Mouse (Mus musculus): Measurements from ENCODE around the gene Sirt2. TPM values are rescaled to one million over a fixed set of nuclear protein-coding genes. Genes with fewer than 3 reads are reported as not detected.

The Sirt2 gene
- total and polyA plus RNA-seq, 3 experiments = 40.9 to 128 (median 68.3) TPM

GRCm38 (mm10) chr7:28820358-28821260 is 54.1 kb downstream of the Sirt2 start:
- dilution Hi-C loops (cut with MboI; ENCODE audit: extremely low pct_ligation_motif_present, extremely low pct_unique_long_range_greater_than_20kb, low sequenced_read_pairs) = no loop called here
- in situ Hi-C loops (cut with MboI; ENCODE audit: low pct_ligation_motif_present, low pct_unique_long_range_greater_than_20kb, low sequenced_read_pairs) = no loop called here

GRCm38 (mm10) chr7:28821261-28821831 is 54.8 kb downstream of the Sirt2 start:
- no peaks in the 10 kb centered on the region for H3K27me3 ChIP-seq (replicated peaks)
- H3K36me3 ChIP-seq (replicated peaks in 1 of 2; ENCODE audit: control insufficient read depth in 1 of 2, insufficient read depth in 1 of 2, low read length in 1 of 2) = peaks cover 59 to 68% of the 10 kb centered on the region in 2 experiments
- peaks cover 36 to 83% of the 10 kb centered on the region in 2 experiments for H3K4me1 ChIP-seq (ENCODE audit: control insufficient read depth in 1 of 2, insufficient read depth in 2 of 2)
- peaks cover 29% of the 10 kb centered on the region for H3K79me2 ChIP-seq (replicated peaks; ENCODE audit: control insufficient read depth, extremely low read depth, insufficient read depth, poor library complexity, severe bottlenecking)
- in situ Hi-C loops (cut with MboI; ENCODE audit: low pct_ligation_motif_present, low pct_unique_long_range_greater_than_20kb, low sequenced_read_pairs) = no loop called here
- TF ChIP-seq CTCF (conservative IDR thresholded peaks at IDR 0.05 in 1 of 2, IDR thresholded peaks at IDR 0.05 in 1 of 2; ENCODE audit: low read depth in 2 of 2, low read length in 2 of 2) = no peak
- TF ChIP-seq USF2 (conservative IDR thresholded peaks at IDR 0.05; ENCODE audit: low read depth, low read length) = no peak
- TF ChIP-seq ETS1 (conservative IDR thresholded peaks at IDR 0.05; ENCODE audit: low read depth, low read length) = peak; percentile 62
- TF ChIP-seq TCF12 (IDR thresholded peaks at IDR 0.05; ENCODE audit: low read depth, low read length) = 0 out of 2 replicates have a peak, but pooled peaks have one; percentile 21
- TF ChIP-seq ELF1 (IDR thresholded peaks at IDR 0.05; ENCODE audit: low read depth, low read length) = no peak
- TF ChIP-seq EP300 (IDR thresholded peaks at IDR 0.05; ENCODE audit: low read length) = peak; percentile 45; the same call in 1 of the 2 replicates
- peak; percentile 62; the same call in 1 of the 2 replicates for TF ChIP-seq SIN3A (IDR thresholded peaks at IDR 0.05; ENCODE audit: low read length)
- TF ChIP-seq MXI1 (IDR thresholded peaks at IDR 0.05; ENCODE audit: low read depth, low read length) = 0 out of 2 replicates have a peak, but pooled peaks have one; percentile 13
- TF ChIP-seq CHD1 (IDR thresholded peaks at IDR 0.05; ENCODE audit: low read depth, low read length) = no peak
- no peak for TF ChIP-seq E2F4 (IDR thresholded peaks at IDR 0.05; ENCODE audit: insufficient replicate concordance, low read depth, low read length)
- no peak for TF ChIP-seq GABPA (IDR thresholded peaks at IDR 0.05; ENCODE audit: insufficient replicate concordance, low read depth, low read length)
- H3K9ac ChIP-seq (ENCODE audit: insufficient read depth, low read depth) = no peak overlapping the region
- no peak overlapping the region for H3K4me2 ChIP-seq (ENCODE audit: insufficient read depth, low read depth, poor library complexity, severe bottlenecking)
- H3K27ac ChIP-seq (ENCODE audit: insufficient read depth, low read depth) = peak overlapping the region; percentile 90
- dilution Hi-C loops (cut with MboI; ENCODE audit: extremely low pct_ligation_motif_present, extremely low pct_unique_long_range_greater_than_20kb, low sequenced_read_pairs) = no loop called here
- no peak overlapping the region for H3K4me3 ChIP-seq (replicated peaks in 1 of 3; ENCODE audit: low read depth in 2 of 3, low read length in 2 of 3, poor library complexity in 1 of 3)
- peak; percentile 82 for DNase-seq (ENCODE audit: extremely low read depth)
- no peaks in the 10 kb centered on the region for H3K9me3 ChIP-seq (replicated peaks; ENCODE audit: low read length)

More at GRCm38 (mm10) chr7:28820358-28821260, 54.1 kb downstream of the Sirt2 start:
- TF ChIP-seq ELF1 (IDR thresholded peaks at IDR 0.05; ENCODE audit: low read depth, low read length) (no peak), ZMIZ1 (IDR thresholded peaks at IDR 0.05; ENCODE audit: low read depth, low read length) (no peak), PAX5 (IDR thresholded peaks at IDR 0.05; ENCODE audit: low read length) (no peak), MAZ (IDR thresholded peaks at IDR 0.05; ENCODE audit: low read depth, low read length) (no peak), USF1 (IDR thresholded peaks at IDR 0.05; ENCODE audit: low read depth, low read length) (no peak), MXI1 (IDR thresholded peaks at IDR 0.05; ENCODE audit: low read depth, low read length) (peak; percentile 12; the same call in 1 of the 2 replicates), POLR2A (IDR thresholded peaks at IDR 0.05; ENCODE audit: low read depth, low read length) (peak; percentile 35; the same call in 1 of the 2 replicates)
- H3K4me2 ChIP-seq (ENCODE audit: insufficient read depth, low read depth, poor library complexity, severe bottlenecking) = 0 out of 2 replicates have a peak overlapping the region, but pooled peaks have one; percentile 19
- H3K79me2 ChIP-seq (replicated peaks; ENCODE audit: control insufficient read depth, extremely low read depth, insufficient read depth, poor library complexity, severe bottlenecking) = peaks cover 35% of the 10 kb centered on the region
- DNase-seq (ENCODE audit: extremely low read depth) = no peak
- H3K9ac ChIP-seq (ENCODE audit: insufficient read depth, low read depth) = no peak overlapping the region; the same call in 1 of the 2 replicates
- no peaks in the 10 kb centered on the region for H3K27me3 ChIP-seq (replicated peaks)
- H3K27ac ChIP-seq (ENCODE audit: insufficient read depth, low read depth) = peak overlapping the region; percentile 90
- H3K36me3 ChIP-seq (replicated peaks in 1 of 2; ENCODE audit: control insufficient read depth in 1 of 2, insufficient read depth in 1 of 2, low read length in 1 of 2) = peaks cover 67 to 75% of the 10 kb centered on the region in 2 experiments
- H3K4me1 ChIP-seq (ENCODE audit: control insufficient read depth in 1 of 2, insufficient read depth in 2 of 2) = peaks cover 40 to 89% of the 10 kb centered on the region in 2 experiments
- H3K9me3 ChIP-seq (replicated peaks; ENCODE audit: low read length) = no peaks in the 10 kb centered on the region
- peak overlapping the region in 2 of 3 experiments; percentile 6 to 14 for H3K4me3 ChIP-seq (replicated peaks in 1 of 3; ENCODE audit: low read depth in 2 of 3, low read length in 2 of 3, poor library complexity in 1 of 3)
